Mouse (Mus musculus): Measurements from ENCODE around the gene Zfp239. TPM values are rescaled to one million over a fixed set of nuclear protein-coding genes. Genes with fewer than 3 reads are reported as not detected.
A peak's percentile ranks its signal among the peaks of the same experiment; 100 is the strongest.

Gene Zfp239
- polyA plus RNA-seq, 1 experiment from 2014 or later, result 13.3 TPM

- Histone ChIP-seq H3K9ac (ENCODE audit: low read depth, low read length) (no peak within 1 kb of the TSS), H3K36me3 (ENCODE audit: control insufficient read depth, insufficient read depth, low read length) (no peaks in the 10 kb centered on the region), H3K9me3 (ENCODE audit: control insufficient read depth, low read length) (no peaks in the 10 kb centered on the region), H3K27ac (ENCODE audit: low read depth, low read length) (no peak within 1 kb of the TSS), H3K4me3 (ENCODE audit: low read depth, low read length) (no peak within 1 kb of the TSS), H3K27me3 (ENCODE audit: control insufficient read depth, insufficient read depth, low read length) (no peaks in the 10 kb centered on the region), H3K4me2 (replicated peaks; ENCODE audit: low read depth, low read length) (no peak within 1 kb of the TSS), H3K4me1 (replicated peaks; ENCODE audit: control insufficient read depth, insufficient read depth, low read length) (no peaks in the 10 kb centered on the region)
- 84% methylated on average over 16 of the region's 17 CpGs for WGBS
- DNase-seq (ENCODE audit: low spot score) (no peak), ATAC-seq (ENCODE audit: low FRiP score) (no peak)
These were observed 38.5 kb downstream of the Zfp239 start, which contains the start of gene Hnrnpf for GRCm38 (mm10) chr6:117900126-117901080. Gene Hnrnpf, plus strand, starts transcription at chr6:117900324.

- H3K4me2 ChIP-seq (replicated peaks; ENCODE audit: low read depth, low read length), result no peak overlapping the region
- no peaks in the 10 kb centered on the region for H3K36me3 ChIP-seq (ENCODE audit: control insufficient read depth, insufficient read depth, low read length)
- H3K27me3 ChIP-seq (ENCODE audit: control insufficient read depth, insufficient read depth, low read length), result no peaks in the 10 kb centered on the region
- no peaks in the 10 kb centered on the region for H3K4me1 ChIP-seq (replicated peaks; ENCODE audit: control insufficient read depth, insufficient read depth, low read length)
- H3K9ac ChIP-seq (ENCODE audit: low read depth, low read length), result no peak overlapping the region
- no peaks in the 10 kb centered on the region for H3K9me3 ChIP-seq (ENCODE audit: control insufficient read depth, low read length)
- 82% methylated on average over 9 of the region's 9 CpGs for WGBS
- H3K4me3 ChIP-seq (ENCODE audit: low read depth, low read length), result no peak overlapping the region
- ATAC-seq (ENCODE audit: low FRiP score), result no peak
- DNase-seq (ENCODE audit: low spot score), result no peak
- H3K27ac ChIP-seq (ENCODE audit: low read depth, low read length), result no peak overlapping the region
These were observed 39.9 kb downstream of the Zfp239 start for GRCm38 (mm10) chr6:117901510-117902402.

GRCm38 (mm10) chr6:117902556-117902955, 40.7 kb downstream of the Zfp239 start:
- no peak for DNase-seq (ENCODE audit: low spot score)
- H3K4me1 ChIP-seq (replicated peaks; ENCODE audit: control insufficient read depth, insufficient read depth, low read length), result no peaks in the 10 kb centered on the region
- no peak overlapping the region for H3K27ac ChIP-seq (ENCODE audit: low read depth, low read length)
- no peaks in the 10 kb centered on the region for H3K27me3 ChIP-seq (ENCODE audit: control insufficient read depth, insufficient read depth, low read length)
- H3K4me3 ChIP-seq (ENCODE audit: low read depth, low read length), result no peak overlapping the region
- no peaks in the 10 kb centered on the region for H3K9me3 ChIP-seq (ENCODE audit: control insufficient read depth, low read length)
- H3K36me3 ChIP-seq (ENCODE audit: control insufficient read depth, insufficient read depth, low read length), result no peaks in the 10 kb centered on the region
- ATAC-seq (ENCODE audit: low FRiP score), result no peak
- 86% methylated on average over 4 of the region's 4 CpGs for WGBS
- no peak overlapping the region for H3K4me2 ChIP-seq (replicated peaks; ENCODE audit: low read depth, low read length)
- no peak overlapping the region for H3K9ac ChIP-seq (ENCODE audit: low read depth, low read length)

- WGBS, result 88% methylated on average over 3 of the region's 3 CpGs
- ATAC-seq (ENCODE audit: low FRiP score) (no peak), DNase-seq (ENCODE audit: low spot score) (no peak)
- Histone ChIP-seq H3K27me3 (ENCODE audit: control insufficient read depth, insufficient read depth, low read length) (no peaks in the 10 kb centered on the region), H3K27ac (ENCODE audit: low read depth, low read length) (no peak overlapping the region), H3K9ac (ENCODE audit: low read depth, low read length) (no peak overlapping the region), H3K4me1 (replicated peaks; ENCODE audit: control insufficient read depth, insufficient read depth, low read length) (no peaks in the 10 kb centered on the region; the same call in 1 of the 2 replicates), H3K4me2 (replicated peaks; ENCODE audit: low read depth, low read length) (no peak overlapping the region), H3K9me3 (ENCODE audit: control insufficient read depth, low read length) (no peaks in the 10 kb centered on the region), H3K4me3 (ENCODE audit: low read depth, low read length) (no peak overlapping the region), H3K36me3 (ENCODE audit: control insufficient read depth, insufficient read depth, low read length) (no peaks in the 10 kb centered on the region)
These were observed 41.9 kb downstream of the Zfp239 start for GRCm38 (mm10) chr6:117903836-117904235.

GRCm38 (mm10) chr6:117905260-117905930, 43.5 kb downstream of the Zfp239 start:
- ATAC-seq (ENCODE audit: low FRiP score), result no peak
- WGBS, result 25% methylated on average over 4 of the region's 4 CpGs
- no peaks in the 10 kb centered on the region for H3K36me3 ChIP-seq (ENCODE audit: control insufficient read depth, insufficient read depth, low read length)
- H3K4me3 ChIP-seq (ENCODE audit: low read depth, low read length), result peak overlapping the region; percentile 99
- DNase-seq (ENCODE audit: low spot score), result peak; percentile 30
- no peak overlapping the region; the same call in 1 of the 2 replicates for H3K9ac ChIP-seq (ENCODE audit: low read depth, low read length)
- H3K9me3 ChIP-seq (ENCODE audit: control insufficient read depth, low read length), result no peaks in the 10 kb centered on the region
- no peaks in the 10 kb centered on the region; the same call in 1 of the 2 replicates for H3K4me1 ChIP-seq (replicated peaks; ENCODE audit: control insufficient read depth, insufficient read depth, low read length)
- no peaks in the 10 kb centered on the region for H3K27me3 ChIP-seq (ENCODE audit: control insufficient read depth, insufficient read depth, low read length)
- H3K4me2 ChIP-seq (replicated peaks; ENCODE audit: low read depth, low read length), result peak overlapping the region; percentile 52
- no peak overlapping the region for H3K27ac ChIP-seq (ENCODE audit: low read depth, low read length)

- H3K9me3 ChIP-seq (ENCODE audit: control insufficient read depth, low read length), result no peaks in the 10 kb centered on the region
- H3K9ac ChIP-seq (ENCODE audit: low read depth, low read length), result peak overlapping the region; percentile 64
- H3K4me2 ChIP-seq (replicated peaks; ENCODE audit: low read depth, low read length), result peak overlapping the region; percentile 52
- no peaks in the 10 kb centered on the region for H3K36me3 ChIP-seq (ENCODE audit: control insufficient read depth, insufficient read depth, low read length)
- no peaks in the 10 kb centered on the region for H3K27me3 ChIP-seq (ENCODE audit: control insufficient read depth, insufficient read depth, low read length)
- peak overlapping the region; percentile 99 for H3K4me3 ChIP-seq (ENCODE audit: low read depth, low read length)
- under 1% methylated on average over 25 of the region's 25 CpGs for WGBS
- no peaks in the 10 kb centered on the region; the same call in 1 of the 2 replicates for H3K4me1 ChIP-seq (replicated peaks; ENCODE audit: control insufficient read depth, insufficient read depth, low read length)
- peak; percentile 13 for ATAC-seq (ENCODE audit: low FRiP score)
- H3K27ac ChIP-seq (ENCODE audit: low read depth, low read length), result peak overlapping the region; percentile 47
- no peak for DNase-seq (ENCODE audit: low spot score)
These were observed 44.2 kb downstream of the Zfp239 start for GRCm38 (mm10) chr6:117906015-117906531.

GRCm38 (mm10) chr6:117906590-117907271, 44.8 kb downstream of the Zfp239 start:
- Histone ChIP-seq H3K27ac (ENCODE audit: low read depth, low read length) (peak overlapping the region; percentile 86), H3K27me3 (ENCODE audit: control insufficient read depth, insufficient read depth, low read length) (no peaks in the 10 kb centered on the region), H3K4me1 (replicated peaks; ENCODE audit: control insufficient read depth, insufficient read depth, low read length) (no peaks in the 10 kb centered on the region; the same call in 1 of the 2 replicates), H3K4me3 (ENCODE audit: low read depth, low read length) (peak overlapping the region; percentile 99), H3K4me2 (replicated peaks; ENCODE audit: low read depth, low read length) (peak overlapping the region; percentile 79), H3K9ac (ENCODE audit: low read depth, low read length) (peak overlapping the region; percentile 95), H3K9me3 (ENCODE audit: control insufficient read depth, low read length) (no peaks in the 10 kb centered on the region), H3K36me3 (ENCODE audit: control insufficient read depth, insufficient read depth, low read length) (no peaks in the 10 kb centered on the region)
- under 1% methylated on average over 63 of the region's 68 CpGs for WGBS
- ATAC-seq (ENCODE audit: low FRiP score), result peak; percentile 97
- DNase-seq (ENCODE audit: low spot score), result peak; percentile 98
